Mouse (Mus musculus): ENCODE results near the gene Fga. TPM values are rescaled to one million over a fixed set of nuclear protein-coding genes. Genes with fewer than 3 reads are reported as not detected.

Gene Fga
- polyA plus RNA-seq (2015; fragmentation: Nextera tagmentation; extraction: Ambion mirVana) = 0.16 TPM in 1 of 2 replicates, not detected in the other

- Histone ChIP-seq H3K27ac (no peak within 1 kb of the TSS), H3K4me3 (no peak within 1 kb of the TSS), H3K9me3 (no peaks in the 10 kb centered on the region), H3K4me2 (no peak within 1 kb of the TSS), H3K36me3 (no peaks in the 10 kb centered on the region), H3K9ac (no peak within 1 kb of the TSS), H3K4me1 (replicated peaks) (no peaks in the 10 kb centered on the region), H3K27me3 (no peaks in the 10 kb centered on the region)
- 85% methylated on average over 9 of the region's 9 CpGs for WGBS
- no peak for ATAC-seq (ENCODE audit: low FRiP score)
Observed at GRCm38 (mm10) chr3:83025475-83026301, at the start of gene Fga. TSS of gene Fga (plus strand) at chr3:83026076.

- Histone ChIP-seq H3K4me3 (no peak overlapping the region), H3K9me3 (no peaks in the 10 kb centered on the region), H3K9ac (no peak overlapping the region), H3K27me3 (no peaks in the 10 kb centered on the region), H3K36me3 (no peaks in the 10 kb centered on the region), H3K4me2 (no peak overlapping the region), H3K4me1 (replicated peaks) (no peaks in the 10 kb centered on the region), H3K27ac (no peak overlapping the region)
- 87% methylated on average over 6 of the region's 6 CpGs for WGBS
- ATAC-seq (ENCODE audit: low FRiP score) = no peak
Observed at GRCm38 (mm10) chr3:82980818-82981217, 45.1 kb upstream of the Fga start.

GRCm38 (mm10) chr3:82981861-82982260 lies 44.0 kb upstream of the Fga start:
- WGBS = 73% methylated on average over 8 of the region's 8 CpGs
- no peak overlapping the region for H3K27ac ChIP-seq
- H3K4me2 ChIP-seq = no peak overlapping the region
- no peak overlapping the region for H3K4me3 ChIP-seq
- H3K9ac ChIP-seq = no peak overlapping the region
- H3K4me1 ChIP-seq (replicated peaks) = no peaks in the 10 kb centered on the region
- H3K27me3 ChIP-seq = no peaks in the 10 kb centered on the region
- ATAC-seq (ENCODE audit: low FRiP score) = no peak
- H3K9me3 ChIP-seq = no peaks in the 10 kb centered on the region
- no peaks in the 10 kb centered on the region for H3K36me3 ChIP-seq

GRCm38 (mm10) chr3:82984840-82985239 lies 41.0 kb upstream of the Fga start:
- 83% methylated on average over 2 of the region's 2 CpGs for WGBS
- no peak overlapping the region for H3K9ac ChIP-seq
- no peaks in the 10 kb centered on the region for H3K9me3 ChIP-seq
- H3K4me1 ChIP-seq (replicated peaks) = no peaks in the 10 kb centered on the region
- H3K27ac ChIP-seq = no peak overlapping the region
- H3K4me2 ChIP-seq = no peak overlapping the region
- ATAC-seq (ENCODE audit: low FRiP score) = no peak
- no peaks in the 10 kb centered on the region for H3K36me3 ChIP-seq
- no peaks in the 10 kb centered on the region for H3K27me3 ChIP-seq
- H3K4me3 ChIP-seq = no peak overlapping the region

GRCm38 (mm10) chr3:82991963-82992362 lies 33.9 kb upstream of the Fga start:
- Histone ChIP-seq H3K27me3 (peaks cover 26% of the 10 kb centered on the region), H3K4me2 (no peak overlapping the region), H3K9me3 (no peaks in the 10 kb centered on the region), H3K4me1 (replicated peaks) (peaks cover 7% of the 10 kb centered on the region), H3K36me3 (no peaks in the 10 kb centered on the region), H3K9ac (no peak overlapping the region), H3K27ac (no peak overlapping the region), H3K4me3 (no peak overlapping the region)
- no peak for ATAC-seq (ENCODE audit: low FRiP score)
- WGBS = 88% methylated on average over 12 of the region's 12 CpGs

GRCm38 (mm10) chr3:82992956-82993355 lies 32.9 kb upstream of the Fga start:
- WGBS = 87% methylated on average over 6 of the region's 6 CpGs
- ATAC-seq (ENCODE audit: low FRiP score) = no peak
- H3K36me3 ChIP-seq = no peaks in the 10 kb centered on the region

GRCm38 (mm10) chr3:82995368-82995767 lies 30.5 kb upstream of the Fga start:
- H3K36me3 ChIP-seq = no peaks in the 10 kb centered on the region
- 3% methylated on average over 24 of the region's 24 CpGs for WGBS

More at GRCm38 (mm10) chr3:82992956-82993355, 32.9 kb upstream of the Fga start:
- Histone ChIP-seq H3K4me1 (replicated peaks) (peaks cover 7% of the 10 kb centered on the region), H3K9ac (no peak overlapping the region), H3K4me3 (no peak overlapping the region), H3K27ac (no peak overlapping the region), H3K27me3 (peaks cover 31% of the 10 kb centered on the region), H3K4me2 (no peak overlapping the region), H3K9me3 (no peaks in the 10 kb centered on the region)

GRCm38 (mm10) chr3:82996656-82997055 lies 29.2 kb upstream of the Fga start:
- Histone ChIP-seq H3K9ac (no peak overlapping the region), H3K9me3 (no peaks in the 10 kb centered on the region), H3K4me3 (no peak overlapping the region), H3K27me3 (peaks cover 31% of the 10 kb centered on the region), H3K27ac (no peak overlapping the region), H3K36me3 (no peaks in the 10 kb centered on the region), H3K4me1 (replicated peaks) (peaks cover 11% of the 10 kb centered on the region), H3K4me2 (no peak overlapping the region)
- WGBS = 71% methylated on average over 3 of the region's 3 CpGs
- ATAC-seq (ENCODE audit: low FRiP score) = no peak

More at GRCm38 (mm10) chr3:82995368-82995767, 30.5 kb upstream of the Fga start:
- ATAC-seq (ENCODE audit: low FRiP score) = peak; percentile 47
- Histone ChIP-seq H3K4me1 (replicated peaks) (peaks cover 11% of the 10 kb centered on the region), H3K9ac (peak overlapping the region; percentile 49), H3K4me3 (peak overlapping the region; percentile 30), H3K27ac (no peak overlapping the region), H3K9me3 (no peaks in the 10 kb centered on the region), H3K27me3 (peaks cover 31% of the 10 kb centered on the region), H3K4me2 (peak overlapping the region; percentile 61)

GRCm38 (mm10) chr3:82998772-82999463 lies 27.0 kb upstream of the Fga start:
- ATAC-seq (ENCODE audit: low FRiP score) = peak; percentile 88
- peaks cover 11% of the 10 kb centered on the region for H3K4me1 ChIP-seq (replicated peaks)
- peaks cover 29% of the 10 kb centered on the region for H3K27me3 ChIP-seq
- H3K27ac ChIP-seq = no peak overlapping the region
- H3K9me3 ChIP-seq = no peaks in the 10 kb centered on the region
- H3K4me2 ChIP-seq = no peak overlapping the region
- no peaks in the 10 kb centered on the region for H3K36me3 ChIP-seq
- H3K9ac ChIP-seq = no peak overlapping the region
- 28% methylated on average over 8 of the region's 8 CpGs for WGBS
- H3K4me3 ChIP-seq = no peak overlapping the region

GRCm38 (mm10) chr3:82999995-83000394 lies 25.9 kb upstream of the Fga start:
- Histone ChIP-seq H3K4me3 (no peak overlapping the region), H3K27ac (no peak overlapping the region), H3K36me3 (no peaks in the 10 kb centered on the region), H3K27me3 (peaks cover 20% of the 10 kb centered on the region), H3K9ac (no peak overlapping the region), H3K4me2 (no peak overlapping the region), H3K9me3 (no peaks in the 10 kb centered on the region), H3K4me1 (replicated peaks) (peaks cover 11% of the 10 kb centered on the region)
- WGBS = 88% methylated on average over 9 of the region's 9 CpGs
- no peak for ATAC-seq (ENCODE audit: low FRiP score)

GRCm38 (mm10) chr3:83002191-83002590 lies 23.7 kb upstream of the Fga start:
- H3K9me3 ChIP-seq = no peaks in the 10 kb centered on the region
- no peak overlapping the region for H3K4me3 ChIP-seq
- no peak for ATAC-seq (ENCODE audit: low FRiP score)
- H3K4me1 ChIP-seq (replicated peaks) = peaks cover 4% of the 10 kb centered on the region
- no peak overlapping the region for H3K4me2 ChIP-seq
- H3K9ac ChIP-seq = no peak overlapping the region
- 0 out of 2 replicates have a peak, but pooled peaks cover 3% of the 10 kb centered on the region for H3K27me3 ChIP-seq
- no peak overlapping the region for H3K27ac ChIP-seq
- 0% methylated on average over 2 of the region's 2 CpGs for WGBS
- H3K36me3 ChIP-seq = no peaks in the 10 kb centered on the region

GRCm38 (mm10) chr3:83003068-83003467 lies 22.8 kb upstream of the Fga start:
- H3K9me3 ChIP-seq = no peaks in the 10 kb centered on the region
- no peak overlapping the region for H3K27ac ChIP-seq
- H3K4me2 ChIP-seq = no peak overlapping the region
- H3K27me3 ChIP-seq = no peaks in the 10 kb centered on the region
- no peak overlapping the region for H3K4me3 ChIP-seq
- no peak for ATAC-seq (ENCODE audit: low FRiP score)
- WGBS = 92% methylated on average over 8 of the region's 8 CpGs
- no peaks in the 10 kb centered on the region for H3K36me3 ChIP-seq
- peaks cover 4% of the 10 kb centered on the region for H3K4me1 ChIP-seq (replicated peaks)
- no peak overlapping the region for H3K9ac ChIP-seq

All from hindbrain, embryonic 13.5 days (tissue).